Mouse (Mus musculus) C2C12 (cell line): ENCODE data around the gene Zrsr1.

Experiments
- CTCF ChIP-seq: IDR thresholded peaks from one replicate; pipeline ENCODE4 v1.5.1; 2011; ENCODE audit not compliant: control insufficient read depth, insufficient read depth, insufficient read length
- FOSL1 ChIP-seq: IDR thresholded peaks from one replicate; pipeline ENCODE4 v1.8.0; 2011; ENCODE audit warnings: mild to moderate bottlenecking, low read length; ENCODE audit not compliant: poor library complexity, insufficient read depth, severe bottlenecking
- MAX ChIP-seq: IDR thresholded peaks from one replicate; pipeline ENCODE4 v1.6.1; 2011; ENCODE audit warnings: mild to moderate bottlenecking, control low read depth

DNA sequence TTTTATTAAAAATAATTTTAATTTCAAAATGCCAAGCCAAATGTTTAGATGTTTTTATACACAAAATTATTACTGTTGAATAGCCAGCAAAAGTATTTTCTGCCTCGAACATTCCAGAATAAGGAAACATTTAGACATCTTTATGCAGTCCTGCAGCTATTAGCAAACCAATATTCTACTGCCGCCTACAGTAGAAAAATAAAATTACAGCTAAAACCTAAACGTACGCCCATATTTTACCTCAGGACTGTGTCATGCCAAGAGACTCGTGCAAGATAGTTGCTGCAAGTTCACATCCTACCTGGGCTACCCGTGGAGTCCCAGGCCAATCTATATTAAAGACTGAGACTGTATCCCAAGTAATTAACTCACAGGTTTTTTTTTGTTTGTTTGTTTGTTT, 2.3 kb upstream of the Zrsr1 start:
- TF ChIP-seq CTCF, result no peak
- TF ChIP-seq FOSL1, result no peak
- TF ChIP-seq MAX, result no peak
